Mouse (Mus musculus): ENCODE measurements around the gene Pkd1l1. TPM values are rescaled to one million over a fixed set of nuclear protein-coding genes. Genes with fewer than 3 reads are reported as not detected.

Gene Pkd1l1
- polyA plus RNA-seq, 1 experiment from 2014 or later: 0.45 TPM

DNA sequence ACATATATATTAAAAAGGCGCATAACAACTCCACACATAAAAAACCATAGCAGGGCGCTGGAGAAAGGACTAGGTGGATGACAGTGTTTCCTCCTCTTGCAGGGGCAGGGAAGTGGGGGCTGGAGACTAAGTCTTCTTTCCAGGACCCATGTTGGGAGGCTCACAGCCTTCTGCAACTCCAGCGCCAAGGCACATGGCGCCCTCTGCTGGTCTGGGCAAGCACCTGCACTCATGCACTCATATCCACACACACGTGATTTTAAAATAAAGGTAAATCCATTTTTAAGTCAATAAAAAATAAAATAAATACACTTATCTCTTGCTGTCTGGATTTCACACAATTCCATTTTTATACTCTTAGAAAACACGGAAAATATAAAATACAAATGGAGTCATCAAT is 16.0 kb downstream of the Pkd1l1 start:
- Histone ChIP-seq H3K27ac (replicated peaks; ENCODE audit: low read depth, low read length) (no peak overlapping the region), H3K4me3 (replicated peaks; ENCODE audit: low read depth, low read length) (no peak overlapping the region), H3K9me3 (ENCODE audit: control insufficient read depth, low read length) (no peaks in the 10 kb centered on the region), H3K27me3 (ENCODE audit: control insufficient read depth, insufficient read depth, low read length) (no peaks in the 10 kb centered on the region), H3K4me1 (ENCODE audit: control insufficient read depth, insufficient read depth, low read length) (no peaks in the 10 kb centered on the region), H3K36me3 (ENCODE audit: control insufficient read depth, insufficient read depth, low read length) (no peaks in the 10 kb centered on the region), H3K9ac (replicated peaks; ENCODE audit: low read length) (no peak overlapping the region), H3K4me2 (ENCODE audit: low read length) (no peak overlapping the region)
- ATAC-seq (ENCODE audit: low FRiP score, low TSS enrichment) (no peak), DNase-seq (no peak)
- 71% methylated on average over 6 of the region's 6 CpGs for WGBS

GRCm38 (mm10) chr11:8955678-8956077 is 17.4 kb downstream of the Pkd1l1 start:
- Histone ChIP-seq H3K36me3 (ENCODE audit: control insufficient read depth, insufficient read depth, low read length) (no peaks in the 10 kb centered on the region), H3K9ac (replicated peaks; ENCODE audit: low read length) (no peak overlapping the region), H3K4me3 (replicated peaks; ENCODE audit: low read depth, low read length) (no peak overlapping the region), H3K27me3 (ENCODE audit: control insufficient read depth, insufficient read depth, low read length) (no peaks in the 10 kb centered on the region), H3K4me2 (ENCODE audit: low read length) (no peak overlapping the region), H3K27ac (replicated peaks; ENCODE audit: low read depth, low read length) (no peak overlapping the region), H3K4me1 (ENCODE audit: control insufficient read depth, insufficient read depth, low read length) (no peaks in the 10 kb centered on the region), H3K9me3 (ENCODE audit: control insufficient read depth, low read length) (no peaks in the 10 kb centered on the region)
- 5% methylated on average over 1 of the region's 1 CpGs for WGBS
- peak; percentile 79 for DNase-seq
- peak; percentile 49; the same call in 1 of the 2 replicates for ATAC-seq (ENCODE audit: low FRiP score, low TSS enrichment)

- peak; percentile 52 for DNase-seq
Observed at GRCm38 (mm10) chr11:8949765-8950430, 23.2 kb downstream of the Pkd1l1 start.

DNA sequence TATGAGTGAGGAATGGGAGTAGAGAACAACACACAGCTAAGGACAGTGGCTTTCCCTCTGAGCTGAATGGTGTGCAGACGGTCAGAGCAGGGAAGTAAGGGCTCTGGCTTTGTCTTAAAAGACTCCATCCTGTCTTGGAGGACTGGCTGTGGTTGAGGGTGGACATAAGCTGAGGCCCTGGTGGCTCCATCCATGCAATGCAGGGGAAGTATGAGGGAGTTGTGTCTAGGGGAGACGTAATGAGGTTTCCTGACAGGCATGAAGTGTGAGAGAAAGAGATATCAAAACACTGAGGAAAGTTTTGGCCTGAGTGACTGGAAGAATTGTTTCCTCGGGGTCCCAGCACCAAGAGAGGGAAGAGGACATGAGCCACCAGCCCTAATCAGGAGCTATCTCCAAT is 24.2 kb downstream of the Pkd1l1 start:
- no peak for ATAC-seq (ENCODE audit: low FRiP score, low TSS enrichment)
- H3K9me3 ChIP-seq (ENCODE audit: control insufficient read depth, low read length): no peaks in the 10 kb centered on the region
- no peaks in the 10 kb centered on the region for H3K27me3 ChIP-seq (ENCODE audit: control insufficient read depth, insufficient read depth, low read length)
- H3K27ac ChIP-seq (replicated peaks; ENCODE audit: low read depth, low read length): no peak overlapping the region
- H3K4me1 ChIP-seq (ENCODE audit: control insufficient read depth, insufficient read depth, low read length): no peaks in the 10 kb centered on the region
- no peak overlapping the region for H3K9ac ChIP-seq (replicated peaks; ENCODE audit: low read length)
- H3K4me2 ChIP-seq (ENCODE audit: low read length): no peak overlapping the region
- no peak overlapping the region for H3K4me3 ChIP-seq (replicated peaks; ENCODE audit: low read depth, low read length)
- H3K36me3 ChIP-seq (ENCODE audit: control insufficient read depth, insufficient read depth, low read length): no peaks in the 10 kb centered on the region
- DNase-seq: no peak
- WGBS: 63% methylated on average over 3 of the region's 3 CpGs

More at GRCm38 (mm10) chr11:8949765-8950430, 23.2 kb downstream of the Pkd1l1 start:
- Histone ChIP-seq H3K9me3 (ENCODE audit: control insufficient read depth, low read length) (no peaks in the 10 kb centered on the region), H3K4me2 (ENCODE audit: low read length) (no peak overlapping the region), H3K27ac (replicated peaks; ENCODE audit: low read depth, low read length) (no peak overlapping the region), H3K4me1 (ENCODE audit: control insufficient read depth, insufficient read depth, low read length) (no peaks in the 10 kb centered on the region), H3K36me3 (ENCODE audit: control insufficient read depth, insufficient read depth, low read length) (no peaks in the 10 kb centered on the region), H3K27me3 (ENCODE audit: control insufficient read depth, insufficient read depth, low read length) (no peaks in the 10 kb centered on the region), H3K4me3 (replicated peaks; ENCODE audit: low read depth, low read length) (no peak overlapping the region), H3K9ac (replicated peaks; ENCODE audit: low read length) (no peak overlapping the region)
- WGBS: 73% methylated on average over 6 of the region's 6 CpGs
- ATAC-seq (ENCODE audit: low FRiP score, low TSS enrichment): peak; percentile 34; the same call in 1 of the 2 replicates

GRCm38 (mm10) chr11:8944114-8944513 is 29.0 kb downstream of the Pkd1l1 start:
- ATAC-seq (ENCODE audit: low FRiP score, low TSS enrichment) (no peak), DNase-seq (no peak)
- Histone ChIP-seq H3K27ac (replicated peaks; ENCODE audit: low read depth, low read length) (no peak overlapping the region), H3K4me2 (ENCODE audit: low read length) (no peak overlapping the region), H3K36me3 (ENCODE audit: control insufficient read depth, insufficient read depth, low read length) (no peaks in the 10 kb centered on the region), H3K4me1 (ENCODE audit: control insufficient read depth, insufficient read depth, low read length) (no peaks in the 10 kb centered on the region), H3K4me3 (replicated peaks; ENCODE audit: low read depth, low read length) (no peak overlapping the region), H3K9me3 (ENCODE audit: control insufficient read depth, low read length) (no peaks in the 10 kb centered on the region), H3K9ac (replicated peaks; ENCODE audit: low read length) (no peak overlapping the region), H3K27me3 (ENCODE audit: control insufficient read depth, insufficient read depth, low read length) (no peaks in the 10 kb centered on the region)
- WGBS: 89% methylated on average over 4 of the region's 4 CpGs

DNA sequence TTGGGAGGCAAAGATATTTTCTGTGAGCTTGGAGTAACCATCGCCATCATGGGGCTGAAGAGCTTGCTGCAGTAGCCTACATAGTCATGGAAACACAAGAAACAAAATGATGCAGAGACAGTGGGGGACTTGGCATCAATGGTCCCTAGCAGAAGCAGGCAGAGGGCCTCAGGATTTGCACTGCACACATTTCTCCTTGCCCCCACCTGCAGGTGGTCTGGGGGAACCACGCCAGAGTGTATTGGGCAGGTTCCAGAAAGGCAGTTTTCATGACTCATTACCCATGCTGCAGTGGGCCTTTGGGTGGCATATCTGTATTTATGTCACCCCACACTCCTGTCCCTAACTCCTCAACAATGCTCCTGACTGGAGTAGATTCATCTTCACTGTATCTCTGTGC is 30.6 kb downstream of the Pkd1l1 start:
- H3K4me1 ChIP-seq (ENCODE audit: control insufficient read depth, insufficient read depth, low read length): no peaks in the 10 kb centered on the region
- H3K9ac ChIP-seq (replicated peaks; ENCODE audit: low read length): no peak overlapping the region
- 72% methylated on average over 2 of the region's 2 CpGs for WGBS
- H3K4me2 ChIP-seq (ENCODE audit: low read length): no peak overlapping the region
- H3K27ac ChIP-seq (replicated peaks; ENCODE audit: low read depth, low read length): no peak overlapping the region
- no peaks in the 10 kb centered on the region for H3K27me3 ChIP-seq (ENCODE audit: control insufficient read depth, insufficient read depth, low read length)
- H3K4me3 ChIP-seq (replicated peaks; ENCODE audit: low read depth, low read length): no peak overlapping the region
- no peak for ATAC-seq (ENCODE audit: low FRiP score, low TSS enrichment)
- H3K9me3 ChIP-seq (ENCODE audit: control insufficient read depth, low read length): no peaks in the 10 kb centered on the region
- no peaks in the 10 kb centered on the region for H3K36me3 ChIP-seq (ENCODE audit: control insufficient read depth, insufficient read depth, low read length)
- no peak for DNase-seq

GRCm38 (mm10) chr11:8936431-8937110 is 36.5 kb downstream of the Pkd1l1 start:
- Histone ChIP-seq H3K4me1 (ENCODE audit: control insufficient read depth, insufficient read depth, low read length) (no peaks in the 10 kb centered on the region), H3K27me3 (ENCODE audit: control insufficient read depth, insufficient read depth, low read length) (no peaks in the 10 kb centered on the region), H3K27ac (replicated peaks; ENCODE audit: low read depth, low read length) (no peak overlapping the region), H3K4me2 (ENCODE audit: low read length) (no peak overlapping the region), H3K9ac (replicated peaks; ENCODE audit: low read length) (no peak overlapping the region), H3K4me3 (replicated peaks; ENCODE audit: low read depth, low read length) (no peak overlapping the region), H3K9me3 (ENCODE audit: control insufficient read depth, low read length) (no peaks in the 10 kb centered on the region), H3K36me3 (ENCODE audit: control insufficient read depth, insufficient read depth, low read length) (no peaks in the 10 kb centered on the region)
- ATAC-seq (ENCODE audit: low FRiP score, low TSS enrichment) (no peak), DNase-seq (no peak)
- 82% methylated on average over 9 of the region's 9 CpGs for WGBS

GRCm38 (mm10) chr11:8916081-8916671 is 56.9 kb downstream of the Pkd1l1 start:
- Histone ChIP-seq H3K9me3 (ENCODE audit: control insufficient read depth, low read length) (no peaks in the 10 kb centered on the region), H3K4me2 (ENCODE audit: low read length) (0 out of 2 replicates have a peak overlapping the region, but pooled peaks have one; percentile 3), H3K36me3 (ENCODE audit: control insufficient read depth, insufficient read depth, low read length) (no peaks in the 10 kb centered on the region), H3K27me3 (ENCODE audit: control insufficient read depth, insufficient read depth, low read length) (no peaks in the 10 kb centered on the region), H3K4me3 (replicated peaks; ENCODE audit: low read depth, low read length) (no peak overlapping the region), H3K4me1 (ENCODE audit: control insufficient read depth, insufficient read depth, low read length) (no peaks in the 10 kb centered on the region), H3K9ac (replicated peaks; ENCODE audit: low read length) (no peak overlapping the region), H3K27ac (replicated peaks; ENCODE audit: low read depth, low read length) (peak overlapping the region; percentile 61)
- 64% methylated on average over 8 of the region's 8 CpGs for WGBS
- peak; percentile 83 for ATAC-seq (ENCODE audit: low FRiP score, low TSS enrichment)
- DNase-seq: peak; percentile 69
